Mouse (Mus musculus): ENCODE data around the gene Tecpr2.

The Tecpr2 gene

DNA sequence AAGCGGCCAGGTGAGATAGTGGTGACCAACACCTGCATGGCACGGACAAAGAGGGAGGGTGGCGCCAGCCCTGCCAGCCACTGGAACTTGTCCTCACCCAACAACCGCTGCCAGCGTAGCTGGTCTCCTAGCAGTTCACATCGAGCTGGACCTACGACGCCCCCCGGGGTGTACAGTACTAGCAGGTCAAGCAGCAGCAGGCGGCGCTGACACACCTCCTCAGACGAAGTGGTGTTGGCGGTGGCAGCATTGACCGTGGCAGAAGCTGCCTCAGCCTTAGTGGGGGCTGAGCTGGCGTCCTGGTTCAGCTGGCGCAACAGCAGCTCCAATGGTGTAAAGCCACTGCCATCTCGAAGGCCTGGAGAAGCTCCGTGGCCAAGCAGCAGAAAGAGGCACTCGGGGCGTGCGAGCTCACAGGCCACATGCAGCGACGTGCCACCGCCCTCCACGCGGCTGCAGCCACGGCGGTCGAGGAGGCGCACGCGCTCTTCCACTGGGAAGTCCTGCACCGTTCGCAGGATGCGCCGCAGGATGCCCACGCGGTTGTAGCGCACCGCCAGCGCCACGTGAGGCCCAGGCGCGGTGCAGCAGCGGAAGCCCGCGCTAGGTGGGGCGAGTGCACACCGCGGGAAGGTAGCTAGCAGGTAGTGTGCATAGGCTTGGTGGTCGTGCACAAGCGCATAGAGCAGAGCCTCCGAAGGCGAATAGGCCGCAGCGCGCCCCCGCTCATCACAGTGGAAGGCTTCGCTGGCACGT lies 87.7 kb downstream of the Tecpr2 start:
- in situ Hi-C loops (cut with MseI, MboI): no loop called here

DNA sequence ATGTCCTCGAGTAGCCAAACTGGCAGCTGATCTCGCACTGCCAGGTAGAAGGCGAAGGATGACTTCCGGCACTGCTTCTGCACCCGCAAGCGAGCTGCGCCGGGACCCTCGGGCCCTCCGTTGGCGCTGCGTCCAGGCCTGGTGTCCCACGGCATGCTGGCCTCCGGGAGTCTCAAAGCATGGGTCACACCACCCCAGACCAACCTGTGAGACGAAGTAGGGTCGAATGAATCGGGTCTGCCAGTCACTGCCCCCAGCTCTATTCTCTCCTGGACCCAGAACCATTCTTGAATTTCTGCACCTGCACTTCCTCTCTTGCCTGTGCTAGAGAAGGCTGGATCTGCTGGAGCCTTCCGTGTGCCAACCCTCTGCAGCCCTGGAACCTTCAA lies 88.3 kb downstream of the Tecpr2 start:
- in situ Hi-C loops (cut with MseI, MboI): no loop called here

DNA sequence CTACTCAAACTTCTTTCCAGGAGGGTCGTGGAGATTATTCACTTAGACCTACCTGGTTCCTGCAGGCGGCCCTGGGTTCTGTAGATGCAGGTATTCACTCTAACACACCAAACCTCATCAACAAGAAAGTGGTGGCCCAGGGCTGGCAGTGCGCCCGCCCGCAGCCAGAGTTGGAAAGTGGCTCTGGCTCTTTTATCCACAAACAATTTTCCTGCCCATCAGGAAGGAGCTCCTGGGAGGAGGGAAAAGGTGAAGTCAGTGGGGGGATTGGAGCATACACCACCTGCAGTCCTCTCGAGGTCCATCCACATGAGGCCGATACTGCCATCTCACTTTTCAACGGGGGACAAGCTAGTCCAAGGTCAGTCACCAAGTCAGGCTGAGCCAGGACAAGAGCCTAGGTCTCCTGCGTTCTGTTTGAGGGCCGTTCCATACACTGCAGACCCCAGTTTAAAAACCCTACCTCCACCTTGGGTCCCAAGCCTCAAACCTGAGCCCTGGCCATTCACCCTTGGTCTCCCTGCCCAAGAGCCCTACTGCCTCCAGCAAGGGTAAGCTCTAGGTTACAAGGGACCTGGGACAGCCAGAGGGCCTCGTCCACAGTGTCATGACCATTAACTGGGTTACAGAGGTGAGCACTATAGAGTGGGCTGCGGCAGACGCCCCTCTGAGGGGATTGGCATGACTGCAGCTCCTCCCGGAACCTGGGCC lies 89.0 kb downstream of the Tecpr2 start:
- in situ Hi-C loops (cut with MseI, MboI): no loop called here

DNA sequence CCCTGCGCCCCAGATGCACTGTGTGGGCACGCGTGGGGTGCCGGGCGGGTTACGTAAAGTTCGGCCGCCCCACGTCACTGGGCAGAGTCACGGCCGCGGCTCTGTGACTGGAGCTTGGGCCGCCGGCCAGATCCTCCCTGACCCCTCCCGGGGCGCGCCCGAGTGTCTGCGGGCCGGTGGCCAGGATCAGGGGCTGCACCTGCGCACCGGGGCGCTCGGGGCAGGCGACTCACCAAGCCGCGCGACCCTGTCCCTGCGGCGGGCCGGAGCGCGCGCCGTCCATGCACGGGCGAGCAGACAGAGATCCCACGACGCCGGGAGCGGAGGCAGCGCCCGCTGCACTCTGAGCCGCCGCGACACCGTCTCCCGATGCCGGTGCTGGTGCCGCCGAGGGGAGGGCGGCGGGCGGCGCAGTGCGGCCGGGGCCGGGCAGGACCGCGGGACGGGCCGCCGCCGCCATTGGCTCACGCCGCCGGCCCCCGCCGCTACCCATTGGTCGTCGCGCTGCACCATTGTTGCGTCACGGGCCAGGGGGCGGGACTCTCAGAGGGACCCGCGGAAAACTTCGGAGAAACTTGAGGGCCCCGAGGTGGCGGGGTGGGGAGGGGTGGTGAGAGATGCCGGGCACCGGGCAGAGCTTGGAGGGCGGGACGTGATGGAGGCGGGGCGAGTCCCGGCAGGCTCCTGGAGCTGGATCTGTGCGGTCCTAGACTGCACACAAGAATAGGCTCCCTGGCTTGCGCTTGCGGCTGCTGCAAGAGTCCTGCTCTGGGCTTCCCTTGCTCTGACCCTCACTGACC lies 89.7 kb downstream of the Tecpr2 start, which contains the start of gene Ankrd9:
Gene Ankrd9 (minus strand): TSS at position 434 of the 800 bp plus-strand sequence.
- in situ Hi-C loops (cut with MseI, MboI): no loop called here

DNA sequence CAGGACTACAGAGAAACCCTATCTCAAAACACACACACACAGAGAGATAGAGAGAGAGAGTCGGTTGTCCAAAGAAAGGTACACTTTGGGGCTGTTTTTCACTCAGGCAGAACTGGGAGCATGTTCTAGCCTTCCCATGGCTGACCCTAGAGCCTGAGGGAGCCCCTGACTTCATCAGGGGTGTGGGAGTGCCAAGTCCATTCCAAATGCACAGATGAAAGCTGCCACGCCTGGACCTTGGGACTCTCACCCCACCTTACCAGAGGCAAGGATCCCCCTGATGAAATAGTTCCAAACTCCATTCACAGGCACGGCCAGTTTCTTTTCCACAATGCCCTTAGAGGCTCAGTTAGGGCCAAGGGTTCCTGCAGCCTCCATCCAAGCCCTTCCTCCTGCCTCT lies 90.7 kb downstream of the Tecpr2 start:
- in situ Hi-C loops (cut with MseI, MboI): loop anchor here in 1 of 2 experiments (5.0 kb wide), 1 partner anchor 38 kb away; no protein-coding TSS in a partner anchor

DNA sequence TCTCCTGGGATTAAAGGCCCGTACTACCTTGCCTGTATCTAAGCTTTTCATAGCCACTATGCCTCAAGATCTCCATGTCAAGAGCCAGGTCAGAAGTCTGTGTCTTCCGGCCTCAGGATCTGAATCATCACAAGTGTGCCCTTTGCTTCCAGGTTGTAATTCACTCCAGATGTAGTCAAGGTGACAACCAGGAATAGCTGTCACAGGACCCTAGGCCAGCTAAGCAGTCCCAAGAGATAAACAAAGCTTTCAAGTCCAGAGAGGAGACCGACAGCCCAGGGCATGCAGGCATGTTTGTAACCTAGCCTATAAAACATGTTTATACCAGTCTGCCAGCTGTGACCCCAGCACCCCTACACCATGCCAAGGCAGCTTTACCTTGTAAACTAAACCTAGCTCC lies 92.7 kb downstream of the Tecpr2 start:
- in situ Hi-C loops (cut with MseI, MboI): loop anchor here in 1 of 2 experiments (5.0 kb wide), 1 partner anchor 39 kb away; no protein-coding TSS in a partner anchor

DNA sequence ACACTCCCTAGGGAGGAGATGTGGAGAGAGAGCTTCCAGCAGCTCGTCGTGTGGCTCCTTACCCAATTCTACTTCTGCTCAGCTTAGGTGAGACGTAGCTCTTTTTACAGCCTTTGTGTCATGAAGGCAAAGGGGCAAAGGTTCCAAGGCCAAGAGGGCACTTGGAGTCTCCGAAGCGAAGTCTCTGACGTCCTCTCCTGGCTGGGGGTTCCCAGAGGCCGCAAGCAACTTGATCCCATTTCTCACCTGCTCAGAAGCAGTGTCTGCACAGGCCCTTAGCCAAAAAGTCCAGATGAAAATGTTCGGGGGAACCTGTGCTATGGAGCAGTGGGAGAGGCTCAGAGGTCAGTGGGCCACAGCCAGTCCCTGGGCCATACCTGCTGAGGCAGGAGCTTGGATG lies 94.0 kb downstream of the Tecpr2 start:
- in situ Hi-C loops (cut with MseI, MboI): loop anchor here in 1 of 2 experiments (5.0 kb wide), 1 partner anchor 41 kb away; no protein-coding TSS in a partner anchor

DNA sequence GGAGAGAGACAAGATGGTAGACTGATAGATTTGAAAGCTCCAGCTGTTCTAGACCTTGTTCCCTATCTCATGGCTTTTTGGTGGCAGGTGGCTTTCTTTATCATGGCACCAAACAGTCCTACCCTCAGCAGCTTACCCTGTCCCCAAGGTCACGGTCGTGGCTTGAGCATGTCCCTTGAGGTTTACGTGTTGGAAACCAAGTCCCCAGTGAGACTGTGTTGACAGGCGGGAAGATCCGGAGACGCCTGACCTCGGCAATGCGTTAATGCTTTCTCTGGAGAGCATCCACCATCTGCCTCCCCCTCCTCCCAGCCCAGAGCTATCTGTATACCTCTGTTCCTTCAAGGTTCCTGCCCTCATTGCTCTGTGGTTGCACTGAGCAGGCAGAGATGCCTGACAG lies 94.7 kb downstream of the Tecpr2 start:
- in situ Hi-C loops (cut with MseI, MboI): loop anchor here in 1 of 2 experiments (5.0 kb wide), 1 partner anchor 41 kb away; no protein-coding TSS in a partner anchor

DNA sequence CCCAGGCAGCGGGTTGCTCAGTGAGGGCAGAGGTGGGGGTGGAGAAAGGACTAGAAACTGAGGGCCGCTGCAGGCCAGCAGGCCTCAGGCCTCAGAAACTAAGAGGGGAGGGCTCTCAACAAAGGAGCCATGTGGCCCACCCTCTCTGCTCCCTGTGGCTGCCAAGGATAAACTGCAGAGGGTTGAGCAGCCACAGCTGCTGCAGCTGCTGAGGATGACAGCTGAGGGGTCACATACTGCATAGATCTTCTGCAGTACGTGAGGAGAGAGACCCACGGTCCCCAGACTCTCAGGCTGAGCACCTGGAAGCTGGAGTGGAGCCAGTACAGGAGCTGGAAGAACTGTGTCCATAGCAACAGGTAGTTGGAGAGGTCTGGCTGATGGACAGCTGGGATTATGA lies 95.5 kb downstream of the Tecpr2 start:
- in situ Hi-C loops (cut with MseI, MboI): loop anchor here in 1 of 2 experiments (5.0 kb wide), 1 partner anchor 42 kb away; no protein-coding TSS in a partner anchor

DNA sequence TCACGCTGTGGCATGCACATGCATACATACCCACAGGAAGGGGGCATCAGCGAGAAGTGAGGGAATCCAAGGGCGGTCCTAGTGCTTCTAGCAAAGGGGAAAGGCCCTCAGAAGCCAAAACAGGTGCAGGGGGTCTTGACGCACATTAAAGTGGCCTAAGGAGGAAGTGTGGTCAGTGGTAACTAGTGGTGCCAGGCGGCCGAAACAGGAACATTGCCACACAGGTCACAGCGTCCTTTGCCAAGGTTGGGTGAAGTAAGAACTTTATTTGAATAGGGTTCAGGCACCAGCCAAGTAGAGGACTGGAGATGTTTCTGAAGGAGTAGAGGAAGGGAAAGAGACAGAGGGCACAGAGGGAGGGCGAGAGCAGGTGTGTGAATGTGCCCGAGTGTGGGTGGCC lies 96.1 kb downstream of the Tecpr2 start:
- in situ Hi-C loops (cut with MseI, MboI): no loop called here

DNA sequence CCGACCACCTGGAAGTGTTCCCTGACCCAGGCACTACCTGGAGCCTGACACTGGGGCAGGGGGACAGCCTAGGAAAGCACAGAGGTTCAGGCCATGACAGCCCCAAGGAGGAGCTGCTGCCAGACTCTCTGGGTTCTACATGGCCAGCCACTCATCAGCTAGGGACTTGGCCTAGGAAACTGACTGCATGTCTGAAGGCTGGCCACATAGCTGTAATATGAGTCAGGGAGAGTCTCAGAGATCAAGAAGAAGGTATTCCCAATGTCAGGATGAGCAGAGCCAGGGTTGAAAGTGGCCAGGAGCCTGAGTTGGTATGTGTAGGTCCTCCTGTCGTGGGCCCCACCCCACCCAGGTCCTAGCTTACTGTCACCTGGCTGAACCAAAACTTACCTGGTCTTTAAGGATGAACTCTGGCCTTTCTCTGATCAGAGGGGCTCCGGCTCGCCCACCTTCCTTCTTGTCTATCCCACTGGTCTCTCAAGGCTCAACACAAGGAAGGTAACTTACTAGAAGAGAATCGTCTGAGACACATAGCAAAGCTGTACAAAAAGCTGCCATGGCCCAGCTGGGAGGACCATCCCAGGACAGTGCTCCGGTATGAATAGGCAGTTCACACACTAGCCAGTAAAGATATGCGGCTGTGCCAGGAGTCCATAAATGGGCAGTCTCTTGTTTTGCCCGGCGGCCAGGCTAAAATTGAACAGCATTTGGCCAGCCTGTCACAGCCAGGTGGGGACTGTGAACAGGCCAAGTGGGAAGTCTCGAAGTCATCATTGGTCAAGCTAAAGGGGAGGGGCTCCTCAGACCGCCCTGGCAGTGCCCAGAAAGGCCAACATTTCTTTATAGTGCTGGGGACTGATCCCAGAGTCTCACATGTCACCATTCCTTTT lies 97.7 kb downstream of the Tecpr2 start:
- in situ Hi-C loops (cut with MseI, MboI): no loop called here

DNA sequence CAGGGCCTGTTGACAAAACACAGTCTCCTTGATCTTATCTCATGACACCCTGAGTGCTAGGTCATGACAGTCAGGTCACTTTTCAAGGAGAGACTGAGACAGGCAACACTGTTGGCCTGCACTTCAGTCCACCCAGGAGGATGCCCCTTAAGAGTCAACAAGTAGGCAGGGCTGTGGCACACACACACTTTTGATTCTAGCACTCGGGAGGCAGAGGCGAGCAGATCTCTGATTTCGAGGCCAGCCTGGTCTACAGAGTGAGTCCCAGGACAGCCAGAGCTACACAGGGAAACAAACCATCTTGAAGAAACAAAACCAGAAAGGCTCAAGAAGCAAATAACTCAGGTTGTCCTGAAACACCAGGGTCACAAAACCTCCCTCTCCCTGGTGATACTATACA lies 100.3 kb downstream of the Tecpr2 start:
- in situ Hi-C loops (cut with MseI, MboI): no loop called here

DNA sequence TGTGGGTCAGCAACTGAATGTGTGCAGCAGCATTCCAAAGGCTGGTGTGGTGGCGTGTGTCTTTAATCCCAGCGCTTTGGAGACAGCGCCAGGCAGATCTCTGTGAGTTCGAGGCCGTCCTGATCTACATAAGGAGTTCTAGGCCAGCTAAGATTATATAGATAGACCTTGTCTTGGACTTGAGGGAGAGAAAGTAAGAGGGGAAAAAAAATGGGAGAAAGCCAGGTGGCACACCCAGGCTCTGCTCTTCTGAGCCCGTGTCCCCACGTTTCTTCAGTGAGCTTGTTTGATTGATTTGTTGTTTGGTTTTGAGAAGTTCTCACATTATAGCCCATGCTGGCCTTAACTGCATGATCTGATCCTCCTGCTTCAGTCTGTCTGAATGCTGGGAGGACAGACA lies 101.4 kb downstream of the Tecpr2 start:
- in situ Hi-C loops (cut with MseI, MboI): no loop called here

DNA sequence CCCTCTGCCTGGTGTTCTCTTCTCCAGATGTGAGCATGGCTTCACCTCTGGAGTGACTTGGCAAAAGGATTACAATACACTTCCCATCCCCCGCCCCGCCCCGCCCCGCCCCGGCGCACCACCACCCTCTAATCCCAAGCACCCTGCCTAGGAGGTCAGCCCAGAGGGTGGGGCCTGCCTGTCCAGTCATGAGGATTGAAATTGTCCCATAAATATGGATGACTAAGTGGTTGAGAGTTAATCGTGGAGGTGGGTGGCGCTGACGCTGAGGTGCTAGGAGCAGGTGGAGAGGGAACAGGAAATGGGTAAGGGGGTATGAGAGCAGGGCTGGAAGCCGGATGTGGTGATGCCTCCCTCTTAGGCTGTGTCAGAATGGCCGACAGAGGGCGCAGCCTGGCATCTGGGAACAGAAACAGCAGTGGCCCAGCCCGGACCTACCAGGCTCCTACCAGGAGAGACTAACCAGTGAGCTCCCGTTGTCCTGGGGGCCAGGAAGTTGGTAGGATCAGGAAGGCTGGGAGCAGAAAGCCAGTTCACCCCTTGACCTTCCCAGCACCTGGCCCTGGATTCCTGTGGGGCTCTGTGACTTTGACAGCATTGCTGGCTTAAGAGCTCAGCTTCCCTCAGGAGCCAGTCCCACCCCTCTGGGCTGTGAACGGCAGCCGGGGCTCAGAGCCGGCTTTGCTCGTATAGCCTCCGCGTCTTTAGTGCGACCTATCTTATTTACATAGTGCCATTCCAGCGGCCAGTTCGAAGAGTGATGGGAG lies 102.5 kb downstream of the Tecpr2 start:
- in situ Hi-C loops (cut with MseI, MboI): no loop called here

DNA sequence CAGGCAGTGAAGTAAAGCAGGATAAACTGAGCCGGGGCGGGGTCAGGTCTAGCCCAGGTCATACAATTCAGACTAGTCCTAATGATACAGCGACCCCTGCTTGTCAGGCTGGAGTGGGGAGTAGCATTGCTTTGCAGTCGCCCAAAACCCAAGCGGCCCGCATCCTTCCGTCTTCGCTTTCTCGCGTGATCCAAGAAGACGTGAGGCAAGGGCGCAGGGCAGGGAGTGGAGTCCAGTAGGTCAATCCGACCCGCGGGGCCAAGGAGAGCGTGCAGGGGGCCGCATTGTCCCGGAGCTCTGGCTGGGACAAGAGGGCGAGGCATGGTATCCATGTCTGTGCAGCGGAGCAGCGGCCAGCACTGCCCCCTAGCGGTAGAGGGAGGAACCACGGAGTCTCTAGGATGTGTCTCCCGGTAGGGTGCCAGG lies 103.1 kb downstream of the Tecpr2 start:
- in situ Hi-C loops (cut with MseI, MboI): no loop called here

DNA sequence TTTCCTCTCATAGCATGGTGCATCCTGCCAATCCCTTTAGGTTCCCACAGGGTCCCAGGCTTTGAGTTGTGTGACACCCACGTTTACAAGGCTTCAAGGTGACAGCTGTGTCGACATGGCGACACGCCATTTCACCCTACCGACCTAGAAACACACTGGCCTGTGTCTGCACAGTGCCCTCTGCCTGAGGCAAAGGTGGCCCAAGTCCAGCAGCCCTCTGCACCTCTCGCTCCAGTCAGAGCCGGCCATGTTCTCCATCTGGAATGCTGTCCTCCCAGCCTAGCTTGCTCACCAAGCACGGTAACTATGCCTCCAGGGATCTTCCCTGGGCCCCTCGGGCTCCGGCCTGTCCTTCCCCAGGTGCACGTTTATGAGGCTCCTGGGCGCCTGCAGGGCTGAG lies 103.7 kb downstream of the Tecpr2 start:
- in situ Hi-C loops (cut with MseI, MboI): no loop called here

DNA sequence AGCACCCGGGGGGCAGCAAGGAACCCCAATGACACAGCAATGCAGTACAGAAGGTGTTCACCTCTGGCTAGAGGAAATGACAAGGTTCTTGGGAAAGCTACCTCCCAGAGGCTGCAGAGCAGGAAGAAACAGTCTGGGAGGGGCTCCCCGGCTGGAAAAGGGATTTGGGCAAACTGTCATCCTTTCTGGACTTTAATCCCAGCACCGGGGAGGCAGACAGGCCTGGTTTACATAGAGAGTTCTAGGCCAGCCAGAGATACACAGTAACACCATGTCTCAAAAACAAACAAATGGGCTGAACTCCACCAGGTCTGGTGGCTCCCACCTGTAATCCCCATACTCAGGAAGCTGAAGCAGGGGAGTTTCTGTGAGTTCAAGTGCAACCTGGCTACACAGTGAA lies 104.2 kb downstream of the Tecpr2 start:
- in situ Hi-C loops (cut with MseI, MboI): no loop called here

DNA sequence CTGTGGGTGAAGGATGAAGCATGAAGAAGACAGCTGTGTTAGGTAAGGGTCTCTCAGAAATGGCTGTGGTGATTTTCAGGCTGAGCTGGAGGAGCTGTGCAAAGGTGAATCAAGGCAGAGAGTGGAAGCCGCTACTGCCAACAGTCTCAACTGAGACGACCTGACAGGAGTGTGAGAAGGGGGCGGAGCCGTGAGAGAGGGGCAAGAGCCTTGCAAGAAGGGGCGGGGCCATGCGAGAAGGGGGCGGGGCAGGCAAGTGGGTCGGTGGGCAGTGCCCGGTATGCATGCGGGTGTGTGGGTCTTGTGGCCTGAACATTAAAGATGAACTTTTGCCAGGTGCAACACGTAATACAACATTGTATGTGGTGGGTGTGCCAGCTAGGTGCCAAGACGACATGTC lies 105.6 kb downstream of the Tecpr2 start:
- in situ Hi-C loops (cut with MseI, MboI): no loop called here

DNA sequence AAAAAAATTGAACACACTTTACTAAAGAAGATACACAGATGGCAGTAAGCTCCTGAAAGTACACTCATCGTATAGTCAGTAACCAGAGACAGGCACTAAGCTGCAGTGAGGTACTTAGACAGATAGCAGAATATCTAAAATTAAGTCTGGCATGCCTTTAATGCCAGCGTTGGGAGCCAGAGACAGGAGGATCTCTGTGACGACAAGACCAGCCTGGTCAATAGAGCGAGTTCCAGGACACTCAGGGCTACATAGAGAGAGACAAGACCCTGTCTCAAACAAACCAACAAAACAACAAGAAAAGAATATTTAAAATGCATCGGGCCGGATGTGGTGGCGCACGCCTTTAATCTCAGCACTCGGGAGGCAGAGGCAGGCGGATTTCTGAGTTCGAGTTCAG lies 109.0 kb downstream of the Tecpr2 start:
- in situ Hi-C loops (cut with MseI, MboI): no loop called here

DNA sequence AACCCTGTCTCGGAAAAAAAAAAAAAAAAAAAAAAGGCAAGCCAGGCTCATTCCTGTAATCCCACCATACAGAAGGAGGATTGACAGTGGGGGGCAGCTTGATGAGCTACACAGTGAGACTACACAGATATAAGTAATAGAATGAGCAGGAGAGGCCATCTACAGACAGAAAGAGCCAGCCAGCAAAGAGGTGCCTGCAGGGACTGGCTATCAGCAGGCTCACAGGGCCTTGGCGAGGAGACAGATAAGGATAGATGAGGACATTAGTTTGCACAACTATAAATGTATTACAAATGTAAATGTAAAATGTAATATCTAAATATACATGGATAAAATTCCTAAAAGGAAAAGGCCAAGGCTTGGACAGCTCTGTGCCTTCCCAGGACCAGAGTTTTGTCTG lies 110.8 kb downstream of the Tecpr2 start:
- in situ Hi-C loops (cut with MseI, MboI): no loop called here
